Mouse (Mus musculus): ENCODE measurements at regions not wholly inside any gene's neighbourhood (a gene's known extent, or its start where the extent isn't known, plus 50 kb on each side); places are given as distances from the start of the nearest gene placed in this dataset.
"Not testable (repeated sequence)": the region's sequence is repeated elsewhere in the genome, so short reads cannot be mapped to it uniquely, and the experiment has no call there.

DNA sequence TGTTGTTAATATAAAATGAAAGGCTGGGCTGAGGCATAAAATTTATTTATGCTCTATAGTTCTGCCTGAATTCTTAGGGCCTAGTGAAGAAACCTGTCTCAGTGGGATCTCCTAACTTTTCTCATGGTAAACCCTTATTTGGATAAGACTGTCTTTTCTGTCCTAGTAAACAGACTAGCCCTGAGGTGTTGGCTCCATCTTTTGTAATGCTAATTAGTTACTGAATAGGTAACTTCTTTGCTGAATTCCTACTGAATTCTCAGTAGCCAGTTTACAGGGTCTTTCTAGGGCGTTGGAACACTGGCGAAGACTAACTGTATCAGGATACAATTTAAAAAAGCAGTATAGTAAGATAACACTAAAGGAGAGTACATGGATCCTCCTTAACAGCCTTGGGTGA is 425.0 kb upstream of the Arhgef26 start:
- DNase-seq (ENCODE audit: low read depth, low spot score), result peak; percentile 75

DNA sequence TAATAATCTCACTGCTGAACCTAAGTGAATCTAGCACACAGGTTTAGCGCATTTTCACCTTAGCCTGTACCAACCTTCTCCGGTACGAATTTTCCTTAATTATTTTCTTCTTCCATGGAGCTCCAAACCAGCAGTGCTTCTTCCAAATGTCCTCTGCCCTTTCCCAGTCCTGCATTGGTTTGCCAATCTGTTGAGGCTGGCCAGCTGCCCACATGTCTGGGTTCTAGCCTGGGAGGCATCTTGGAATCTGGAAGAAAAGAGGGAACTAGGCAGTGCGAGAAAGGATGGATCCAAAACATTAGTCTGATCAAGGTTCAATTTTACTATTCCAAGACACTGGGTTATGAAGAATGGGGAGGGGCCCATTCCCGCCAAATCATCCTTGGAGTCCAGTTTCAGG is 422.0 kb upstream of the Arhgef26 start:
- not testable (repeated sequence) for DNase-seq (ENCODE audit: low read depth, low spot score)
